Mouse (Mus musculus): ENCODE data around the gene Col6a1. TPM values are rescaled to one million over a fixed set of nuclear protein-coding genes. Genes with fewer than 3 reads are reported as not detected.

Gene Col6a1
- not detected in 2 replicates for total RNA-seq (2017)

DNA sequence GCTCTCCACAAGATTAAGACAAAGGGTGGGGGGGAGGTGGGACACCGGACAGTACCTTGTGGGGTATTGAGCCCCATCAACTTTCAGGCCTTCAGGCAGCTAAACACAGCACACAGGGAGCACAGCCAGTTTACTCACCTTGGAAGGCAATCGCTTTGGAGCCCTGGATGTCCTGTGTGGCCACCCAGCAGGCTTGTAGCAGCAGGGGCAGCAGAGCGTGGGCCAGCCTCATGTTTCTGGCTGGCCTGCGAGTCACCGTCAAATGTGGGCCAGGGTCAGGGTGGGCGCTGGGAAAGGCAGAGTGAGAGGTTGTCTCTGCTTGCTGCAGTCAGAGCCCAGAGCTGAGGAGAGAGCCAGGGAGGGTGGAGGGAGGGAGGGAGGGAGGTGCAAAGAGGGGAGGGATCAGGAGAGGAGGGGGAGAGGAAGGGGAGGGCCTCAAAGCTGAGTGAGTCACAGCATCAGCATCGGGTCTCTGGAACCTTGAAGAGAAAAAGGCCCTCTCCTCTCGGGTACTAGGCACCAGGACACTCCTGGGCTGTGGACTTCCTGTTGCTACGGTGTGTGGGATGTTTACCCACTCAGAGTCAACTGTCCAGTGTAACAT lies at the start of gene Col6a1:
Gene Col6a1 (minus strand): TSS at position 487 of the 604 bp plus-strand sequence.
- ATAC-seq (replicated peaks in 1 of 2; ENCODE audit: insufficient read depth in 1 of 2, low FRiP score in 2 of 2, low TSS enrichment in 1 of 2, low read depth in 1 of 2, poor library complexity in 2 of 2, severe bottlenecking in 2 of 2) = no peak

- ATAC-seq (replicated peaks in 1 of 2; ENCODE audit: insufficient read depth in 1 of 2, low FRiP score in 2 of 2, low TSS enrichment in 1 of 2, low read depth in 1 of 2, poor library complexity in 2 of 2, severe bottlenecking in 2 of 2) = no peak
Observed at GRCm38 (mm10) chr10:76771624-76772023, 45.7 kb upstream of the Col6a1 start.

- ATAC-seq (replicated peaks in 1 of 2; ENCODE audit: insufficient read depth in 1 of 2, low FRiP score in 2 of 2, low TSS enrichment in 1 of 2, low read depth in 1 of 2, poor library complexity in 2 of 2, severe bottlenecking in 2 of 2) = no peak
Observed at GRCm38 (mm10) chr10:76771086-76771485, 45.1 kb upstream of the Col6a1 start.

GRCm38 (mm10) chr10:76769581-76769980 lies 43.6 kb upstream of the Col6a1 start:
- ATAC-seq (replicated peaks in 1 of 2; ENCODE audit: insufficient read depth in 1 of 2, low FRiP score in 2 of 2, low TSS enrichment in 1 of 2, low read depth in 1 of 2, poor library complexity in 2 of 2, severe bottlenecking in 2 of 2) = no peak

GRCm38 (mm10) chr10:76766196-76766595 lies 40.2 kb upstream of the Col6a1 start:
- no peak for ATAC-seq (replicated peaks in 1 of 2; ENCODE audit: insufficient read depth in 1 of 2, low FRiP score in 2 of 2, low TSS enrichment in 1 of 2, low read depth in 1 of 2, poor library complexity in 2 of 2, severe bottlenecking in 2 of 2)

DNA sequence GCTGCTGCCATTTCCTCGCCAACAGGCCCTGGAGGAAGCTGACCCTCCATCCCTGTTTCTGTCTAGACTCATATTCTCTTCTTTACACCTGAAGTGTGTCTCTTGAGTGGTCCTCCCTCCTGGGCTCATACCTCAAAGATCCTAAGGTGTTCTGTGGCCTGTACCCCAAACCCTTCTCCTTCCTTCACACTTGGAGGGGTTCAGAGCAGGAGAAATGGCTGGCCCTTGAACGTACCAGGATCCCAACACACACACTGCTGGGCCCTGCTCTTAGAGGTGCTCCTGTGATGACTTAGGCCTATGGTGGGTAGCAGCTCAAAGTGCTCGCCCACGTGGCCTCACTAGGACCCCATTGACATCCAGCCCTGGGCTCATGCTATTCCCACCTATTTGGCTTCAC lies 39.0 kb upstream of the Col6a1 start:
- no peak for ATAC-seq (replicated peaks in 1 of 2; ENCODE audit: insufficient read depth in 1 of 2, low FRiP score in 2 of 2, low TSS enrichment in 1 of 2, low read depth in 1 of 2, poor library complexity in 2 of 2, severe bottlenecking in 2 of 2)

- ATAC-seq (replicated peaks in 1 of 2; ENCODE audit: insufficient read depth in 1 of 2, low FRiP score in 2 of 2, low TSS enrichment in 1 of 2, low read depth in 1 of 2, poor library complexity in 2 of 2, severe bottlenecking in 2 of 2) = no peak
Observed at GRCm38 (mm10) chr10:76763016-76763415, 37.0 kb upstream of the Col6a1 start.

GRCm38 (mm10) chr10:76762411-76762810 lies 36.4 kb upstream of the Col6a1 start:
- no peak for ATAC-seq (replicated peaks in 1 of 2; ENCODE audit: insufficient read depth in 1 of 2, low FRiP score in 2 of 2, low TSS enrichment in 1 of 2, low read depth in 1 of 2, poor library complexity in 2 of 2, severe bottlenecking in 2 of 2)

- no peak for ATAC-seq (replicated peaks in 1 of 2; ENCODE audit: insufficient read depth in 1 of 2, low FRiP score in 2 of 2, low TSS enrichment in 1 of 2, low read depth in 1 of 2, poor library complexity in 2 of 2, severe bottlenecking in 2 of 2)
Observed at GRCm38 (mm10) chr10:76759878-76760277, 33.9 kb upstream of the Col6a1 start.

- ATAC-seq (replicated peaks in 1 of 2; ENCODE audit: insufficient read depth in 1 of 2, low FRiP score in 2 of 2, low TSS enrichment in 1 of 2, low read depth in 1 of 2, poor library complexity in 2 of 2, severe bottlenecking in 2 of 2) = no peak
Observed at GRCm38 (mm10) chr10:76753640-76754039, 27.7 kb upstream of the Col6a1 start.

DNA sequence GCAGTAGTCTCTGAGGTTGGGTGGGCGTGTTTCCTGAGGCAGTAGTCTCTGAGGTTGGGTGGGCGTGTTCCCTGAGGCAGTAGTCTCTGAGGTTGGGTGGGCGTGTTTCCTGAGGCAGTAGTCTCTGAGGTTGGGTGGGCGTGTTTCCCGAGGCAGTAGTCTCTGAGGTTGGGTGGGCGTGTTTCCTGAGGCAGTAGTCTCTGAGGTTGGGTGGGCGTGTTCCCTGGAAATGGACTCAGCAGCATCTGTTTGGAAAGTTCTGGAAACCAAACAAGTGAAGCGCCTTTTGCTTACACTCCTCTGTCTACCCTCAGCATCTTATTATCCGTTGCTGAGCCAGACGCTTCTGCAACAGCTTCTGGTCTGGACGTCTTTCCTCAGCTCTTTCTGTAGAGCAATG lies 18.3 kb upstream of the Col6a1 start:
- ATAC-seq (replicated peaks in 1 of 2; ENCODE audit: insufficient read depth in 1 of 2, low FRiP score in 2 of 2, low TSS enrichment in 1 of 2, low read depth in 1 of 2, poor library complexity in 2 of 2, severe bottlenecking in 2 of 2) = peak; percentile 56 to 64; a peak in 3 of 4 replicates

DNA sequence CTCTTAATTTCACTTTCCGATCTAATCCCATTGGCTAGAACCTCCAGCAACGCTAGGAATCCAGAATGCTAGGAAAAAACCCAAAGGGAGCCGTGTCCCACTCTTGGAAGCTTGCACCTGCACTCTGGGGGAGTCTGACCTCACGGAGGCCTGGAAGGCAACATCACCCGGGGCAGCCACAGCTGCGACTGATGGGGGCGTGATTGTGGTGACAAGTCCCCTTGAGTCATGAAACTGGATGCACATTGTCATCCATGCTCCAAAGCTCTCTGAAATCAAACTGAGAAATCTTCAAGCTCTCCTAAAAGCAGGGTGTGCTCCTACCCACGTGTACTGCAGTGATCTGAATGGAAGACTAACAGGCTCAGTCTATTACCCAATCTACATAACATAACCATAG lies 10.8 kb upstream of the Col6a1 start:
- no peak for ATAC-seq (replicated peaks in 1 of 2; ENCODE audit: insufficient read depth in 1 of 2, low FRiP score in 2 of 2, low TSS enrichment in 1 of 2, low read depth in 1 of 2, poor library complexity in 2 of 2, severe bottlenecking in 2 of 2)

DNA sequence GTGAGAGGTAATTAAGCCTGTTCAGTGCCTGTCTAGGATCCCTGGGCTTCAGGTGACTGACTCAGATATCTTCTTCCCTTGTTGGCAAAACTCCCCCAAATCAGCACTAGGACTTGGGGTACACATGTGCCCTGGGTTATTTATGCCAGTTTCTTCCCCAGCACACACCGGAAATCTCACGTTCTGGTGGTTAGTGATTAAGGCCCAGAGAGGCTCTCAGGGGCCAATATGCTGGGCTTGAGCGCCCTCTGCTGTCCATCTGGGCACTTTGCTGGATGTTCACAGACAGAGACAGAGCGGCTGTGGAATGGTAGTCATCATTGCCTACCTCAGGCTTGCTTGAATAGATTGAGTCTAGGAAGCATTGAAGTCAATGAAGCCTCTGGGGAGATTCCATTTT lies 9.0 kb upstream of the Col6a1 start:
- ATAC-seq (replicated peaks in 1 of 2; ENCODE audit: insufficient read depth in 1 of 2, low FRiP score in 2 of 2, low TSS enrichment in 1 of 2, low read depth in 1 of 2, poor library complexity in 2 of 2, severe bottlenecking in 2 of 2) = peak; percentile 85 to 89

DNA sequence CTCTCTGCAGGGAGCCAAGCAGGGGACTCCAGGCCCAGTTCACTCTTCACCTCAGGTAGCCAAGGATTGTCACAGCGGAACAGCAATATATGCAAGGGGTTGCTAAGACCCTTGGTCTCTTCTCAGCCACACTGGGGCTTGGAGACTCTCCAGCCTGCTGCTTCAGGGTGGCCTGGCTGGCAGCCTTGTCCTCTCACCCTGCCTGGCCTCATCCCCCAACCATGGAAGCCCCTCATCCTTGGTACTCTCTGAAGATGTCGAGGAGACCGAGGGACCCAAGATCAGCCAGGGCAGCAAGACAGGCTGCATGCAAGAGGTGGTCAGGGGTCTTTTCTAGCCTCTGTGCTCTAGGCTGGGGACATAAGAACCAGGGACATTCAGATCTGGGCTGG lies 7.7 kb upstream of the Col6a1 start:
- no peak for ATAC-seq (replicated peaks in 1 of 2; ENCODE audit: insufficient read depth in 1 of 2, low FRiP score in 2 of 2, low TSS enrichment in 1 of 2, low read depth in 1 of 2, poor library complexity in 2 of 2, severe bottlenecking in 2 of 2)

- ATAC-seq (replicated peaks in 1 of 2; ENCODE audit: insufficient read depth in 1 of 2, low FRiP score in 2 of 2, low TSS enrichment in 1 of 2, low read depth in 1 of 2, poor library complexity in 2 of 2, severe bottlenecking in 2 of 2) = peak; percentile 38 to 47; a peak in 3 of 4 replicates
Observed at GRCm38 (mm10) chr10:76732881-76733676, 7.1 kb upstream of the Col6a1 start.

- no peak for ATAC-seq (replicated peaks in 1 of 2; ENCODE audit: insufficient read depth in 1 of 2, low FRiP score in 2 of 2, low TSS enrichment in 1 of 2, low read depth in 1 of 2, poor library complexity in 2 of 2, severe bottlenecking in 2 of 2)
Observed at GRCm38 (mm10) chr10:76732391-76732790, 6.4 kb upstream of the Col6a1 start.

DNA sequence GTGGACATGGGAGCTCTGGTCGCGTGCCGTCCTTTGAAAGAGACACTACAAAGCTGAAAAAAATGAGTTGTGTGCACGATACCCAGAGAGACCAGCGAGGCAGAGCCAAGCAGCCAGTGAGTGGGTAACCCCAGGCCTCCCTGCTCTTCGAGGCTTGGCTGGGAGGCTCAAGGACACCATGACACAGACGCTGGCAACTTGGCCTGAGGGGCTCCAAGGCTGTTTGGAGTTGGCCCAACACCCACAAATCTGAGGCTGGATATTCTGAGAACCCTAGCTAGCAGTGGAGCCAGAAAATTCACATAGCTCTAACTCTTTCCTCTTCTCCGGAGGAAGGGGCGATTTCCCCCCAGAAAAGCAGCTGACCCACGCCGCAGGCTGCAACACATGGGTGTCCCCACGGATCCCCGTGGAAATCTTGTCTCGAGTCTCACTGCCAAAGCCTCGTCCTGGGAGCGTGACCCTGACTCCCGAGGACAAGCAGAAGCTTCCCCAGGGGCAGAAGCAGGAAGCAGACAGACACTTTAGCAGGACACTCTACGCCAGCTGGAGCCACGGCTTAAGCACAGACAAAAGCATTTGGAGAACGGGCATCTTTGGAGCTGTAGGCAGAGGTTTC lies 5.8 kb upstream of the Col6a1 start:
- ATAC-seq (replicated peaks in 1 of 2; ENCODE audit: insufficient read depth in 1 of 2, low FRiP score in 2 of 2, low TSS enrichment in 1 of 2, low read depth in 1 of 2, poor library complexity in 2 of 2, severe bottlenecking in 2 of 2) = no peak
